Mouse (Mus musculus): ENCODE data around the gene Ccdc51. TPM values are rescaled to one million over a fixed set of nuclear protein-coding genes. Genes with fewer than 3 reads are reported as not detected.

The Ccdc51 gene
- polyA plus RNA-seq, 1 experiment, result 6.4 TPM

DNA sequence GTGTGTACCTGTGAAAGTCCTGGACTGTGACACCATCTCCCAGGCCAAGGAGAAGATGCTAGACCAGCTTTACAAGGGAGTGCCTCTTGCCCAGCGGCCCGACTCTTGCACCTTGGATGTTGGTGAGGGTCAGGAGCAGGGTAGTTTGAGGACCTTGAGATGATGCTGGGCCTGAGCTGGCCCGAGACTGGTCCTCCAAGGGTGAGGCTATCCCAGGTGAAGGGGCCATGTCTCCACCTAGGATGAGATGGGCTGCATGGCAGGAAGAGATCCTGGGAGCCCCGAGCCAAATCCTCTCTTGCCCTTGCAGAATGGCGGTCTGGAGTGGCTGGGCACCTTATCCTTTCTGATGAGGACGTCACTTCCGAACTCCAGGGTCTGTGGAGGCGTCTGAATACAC lies 31.0 kb downstream of the Ccdc51 start:
- TF ChIP-seq POLR2A (IDR thresholded peaks at IDR 0.05; ENCODE audit: borderline replicate concordance, low read depth, low read length), result no peak
- TF ChIP-seq CTCF (IDR thresholded peaks at IDR 0.05; ENCODE audit: low read depth, low read length), result no peak
- Histone ChIP-seq H3K4me1 (ENCODE audit: control insufficient read depth, insufficient read depth, low read length) (peaks cover 17% of the 10 kb centered on the region), H3K4me3 (ENCODE audit: insufficient read depth, low read length) (no peak overlapping the region), H3K27ac (ENCODE audit: insufficient read depth, low read depth, low read length) (no peak overlapping the region)

DNA sequence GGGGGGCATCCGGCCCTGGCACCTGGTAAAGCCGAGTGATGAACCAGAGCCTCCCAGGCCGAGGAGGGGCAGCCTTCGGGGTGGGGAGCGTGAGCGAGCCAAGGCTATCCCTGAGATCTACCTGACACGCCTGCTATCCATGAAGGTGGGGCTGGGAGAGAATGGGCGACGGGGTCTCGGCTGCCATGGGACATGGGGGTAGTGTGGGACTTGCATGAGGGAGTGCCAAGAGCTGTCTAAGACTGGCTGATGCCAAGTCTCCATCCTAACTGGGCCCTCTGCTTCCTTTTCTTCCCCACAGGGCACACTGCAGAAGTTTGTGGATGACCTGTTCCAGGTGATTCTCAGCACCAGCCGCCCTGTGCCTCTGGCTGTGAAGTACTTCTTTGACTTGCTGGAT lies 32.0 kb downstream of the Ccdc51 start:
- no peak overlapping the region for H3K4me3 ChIP-seq (ENCODE audit: insufficient read depth, low read length)
- H3K4me1 ChIP-seq (ENCODE audit: control insufficient read depth, insufficient read depth, low read length), result peaks cover 23% of the 10 kb centered on the region
- H3K27ac ChIP-seq (ENCODE audit: insufficient read depth, low read depth, low read length), result no peak overlapping the region
- TF ChIP-seq POLR2A (IDR thresholded peaks at IDR 0.05; ENCODE audit: borderline replicate concordance, low read depth, low read length) (no peak), CTCF (IDR thresholded peaks at IDR 0.05; ENCODE audit: low read depth, low read length) (no peak)

DNA sequence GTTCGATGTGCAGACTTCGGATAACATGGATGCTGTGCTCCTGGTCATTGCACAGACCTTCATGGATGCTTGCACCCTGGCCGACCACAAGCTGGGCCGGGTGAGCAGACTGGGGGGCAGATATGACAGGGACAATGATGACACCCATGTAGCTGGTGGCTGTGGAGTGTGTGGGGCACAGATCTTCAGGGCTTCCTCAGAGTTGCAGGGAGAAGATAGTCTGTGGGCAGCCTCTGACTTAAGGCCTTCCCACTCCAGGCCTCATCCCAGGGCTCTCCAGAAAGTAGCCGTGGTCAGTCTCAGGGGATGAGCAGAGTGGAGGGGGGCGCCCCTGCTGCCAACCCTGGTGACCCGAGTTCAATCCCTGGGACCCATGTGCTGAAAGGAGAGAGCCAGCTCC lies 32.6 kb downstream of the Ccdc51 start:
- Histone ChIP-seq H3K27ac (ENCODE audit: insufficient read depth, low read depth, low read length) (no peak overlapping the region), H3K4me1 (ENCODE audit: control insufficient read depth, insufficient read depth, low read length) (peaks cover 23% of the 10 kb centered on the region), H3K4me3 (ENCODE audit: insufficient read depth, low read length) (no peak overlapping the region)
- TF ChIP-seq POLR2A (IDR thresholded peaks at IDR 0.05; ENCODE audit: borderline replicate concordance, low read depth, low read length) (no peak), CTCF (IDR thresholded peaks at IDR 0.05; ENCODE audit: low read depth, low read length) (no peak)

DNA sequence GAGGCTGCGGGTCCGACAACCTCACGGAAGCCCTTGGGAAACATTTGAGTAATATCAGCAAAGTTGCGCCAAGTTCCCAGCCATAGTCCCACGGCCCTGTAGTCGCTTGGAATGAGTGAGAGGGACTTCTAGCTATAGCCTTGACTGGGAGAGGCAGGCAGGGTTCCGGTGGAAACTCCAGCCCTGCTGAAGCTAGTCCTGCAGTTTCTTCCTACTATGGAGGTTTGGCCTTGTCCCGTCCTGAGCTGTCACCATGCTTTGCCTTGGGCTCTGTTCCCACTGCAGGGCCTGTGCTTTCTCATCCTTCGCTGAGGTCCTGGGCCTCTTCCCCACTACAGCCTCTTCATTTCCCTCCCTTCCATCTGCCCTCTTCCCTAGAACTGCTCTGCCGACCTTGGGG lies 33.9 kb downstream of the Ccdc51 start:
- H3K4me1 ChIP-seq (ENCODE audit: control insufficient read depth, insufficient read depth, low read length), result peaks cover 23% of the 10 kb centered on the region
- no peak overlapping the region for H3K27ac ChIP-seq (ENCODE audit: insufficient read depth, low read depth, low read length)
- TF ChIP-seq POLR2A (IDR thresholded peaks at IDR 0.05; ENCODE audit: borderline replicate concordance, low read depth, low read length) (no peak), CTCF (IDR thresholded peaks at IDR 0.05; ENCODE audit: low read depth, low read length) (no peak)
- no peak overlapping the region for H3K4me3 ChIP-seq (ENCODE audit: insufficient read depth, low read length)

DNA sequence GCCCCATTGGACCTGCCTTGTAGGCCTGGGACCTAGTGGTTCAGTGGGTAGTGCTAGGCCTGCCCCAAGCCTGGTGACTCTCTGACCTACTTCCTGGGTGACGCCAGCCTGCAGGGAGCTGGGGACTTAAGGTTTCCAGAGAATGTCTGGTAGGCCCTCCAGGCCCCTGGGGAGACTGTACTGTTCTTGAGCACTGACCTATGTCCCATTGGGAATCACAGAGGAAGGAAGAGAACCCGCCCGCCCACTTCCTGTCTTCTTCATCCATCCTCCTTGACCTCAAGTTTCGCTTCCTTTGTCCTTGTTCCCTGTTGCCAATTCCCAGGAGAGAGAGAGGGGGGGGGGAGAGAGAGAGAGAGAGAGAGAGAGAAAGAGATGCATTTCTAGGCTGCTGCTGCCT lies 35.8 kb downstream of the Ccdc51 start:
- Histone ChIP-seq H3K4me1 (ENCODE audit: control insufficient read depth, insufficient read depth, low read length) (peaks cover 28% of the 10 kb centered on the region), H3K27ac (ENCODE audit: insufficient read depth, low read depth, low read length) (peak overlapping the region; percentile 39), H3K4me3 (ENCODE audit: insufficient read depth, low read length) (no peak overlapping the region)
- TF ChIP-seq CTCF (IDR thresholded peaks at IDR 0.05; ENCODE audit: low read depth, low read length) (no peak), POLR2A (IDR thresholded peaks at IDR 0.05; ENCODE audit: borderline replicate concordance, low read depth, low read length) (no peak)

DNA sequence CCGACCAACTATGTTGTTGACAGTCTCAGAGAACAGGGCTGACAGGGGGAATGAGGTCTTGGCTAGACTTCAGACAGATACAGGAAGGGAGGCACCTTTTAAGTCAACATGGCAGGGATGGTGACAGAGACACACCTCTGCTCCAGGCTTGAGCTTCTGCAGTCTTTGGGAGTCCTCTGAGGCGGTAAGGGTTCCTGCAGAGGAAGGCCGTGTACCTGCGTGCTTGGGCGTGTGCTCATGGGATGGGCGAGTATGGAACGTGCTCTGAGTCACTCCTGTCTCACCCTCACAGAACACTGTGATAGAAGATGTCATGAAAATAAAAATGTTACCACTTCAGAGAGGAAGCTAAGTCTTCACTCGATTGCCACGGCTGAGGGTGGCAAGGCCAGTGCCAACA lies 37.3 kb downstream of the Ccdc51 start:
- no peak overlapping the region for H3K4me3 ChIP-seq (ENCODE audit: insufficient read depth, low read length)
- TF ChIP-seq POLR2A (IDR thresholded peaks at IDR 0.05; ENCODE audit: borderline replicate concordance, low read depth, low read length), result no peak
- TF ChIP-seq CTCF (IDR thresholded peaks at IDR 0.05; ENCODE audit: low read depth, low read length), result no peak
- peaks cover 35% of the 10 kb centered on the region for H3K4me1 ChIP-seq (ENCODE audit: control insufficient read depth, insufficient read depth, low read length)
- no peak overlapping the region for H3K27ac ChIP-seq (ENCODE audit: insufficient read depth, low read depth, low read length)

DNA sequence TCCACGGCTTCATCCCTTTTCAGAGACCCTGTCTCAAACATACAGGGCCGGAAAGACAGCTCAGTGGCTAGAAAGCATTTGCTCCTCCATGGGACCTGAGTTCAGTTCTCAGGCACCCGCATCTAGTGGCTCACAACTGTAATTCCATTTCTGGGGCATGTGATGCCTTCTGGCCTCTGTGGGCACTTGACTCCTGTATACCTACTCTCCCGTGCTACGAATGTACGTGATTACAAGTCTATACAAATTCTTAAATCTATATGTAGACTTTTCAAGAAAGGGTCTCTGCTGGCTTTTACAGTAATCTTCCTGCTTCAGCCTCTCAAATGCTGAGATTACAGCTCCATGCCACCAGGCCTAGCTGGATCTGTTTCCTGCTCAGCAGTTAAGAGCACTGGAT lies 38.7 kb downstream of the Ccdc51 start:
- TF ChIP-seq POLR2A (IDR thresholded peaks at IDR 0.05; ENCODE audit: borderline replicate concordance, low read depth, low read length) (no peak), CTCF (IDR thresholded peaks at IDR 0.05; ENCODE audit: low read depth, low read length) (no peak)
- Histone ChIP-seq H3K27ac (ENCODE audit: insufficient read depth, low read depth, low read length) (no peak overlapping the region), H3K4me3 (ENCODE audit: insufficient read depth, low read length) (no peak overlapping the region), H3K4me1 (ENCODE audit: control insufficient read depth, insufficient read depth, low read length) (peaks cover 32% of the 10 kb centered on the region)

DNA sequence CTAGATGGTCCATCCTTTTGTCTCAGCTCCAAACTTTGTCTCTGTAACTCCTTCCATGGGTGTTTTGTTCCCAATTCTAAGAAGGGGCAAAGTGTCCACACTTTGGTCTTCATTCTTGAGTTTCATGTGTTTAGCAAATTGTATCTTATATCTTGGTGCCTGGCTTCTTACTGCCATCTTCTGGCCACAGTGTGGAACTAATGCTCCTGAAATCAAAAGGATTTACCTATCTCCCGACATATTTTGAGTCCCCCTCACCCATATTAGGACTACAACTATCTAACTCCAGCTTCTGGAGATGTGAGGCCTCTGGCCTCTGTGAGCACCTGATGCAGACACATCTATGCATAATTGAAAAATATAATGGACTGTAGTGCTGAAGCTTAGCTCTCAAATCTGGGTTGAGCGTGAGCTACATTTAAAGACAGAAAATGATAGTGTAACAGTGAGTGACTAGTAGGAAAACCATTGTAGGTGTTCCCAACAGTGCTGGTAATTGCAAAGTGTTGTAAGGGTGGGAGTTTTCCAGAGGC lies 40.3 kb downstream of the Ccdc51 start:
- no peak overlapping the region for H3K4me3 ChIP-seq (ENCODE audit: insufficient read depth, low read length)
- TF ChIP-seq CTCF (IDR thresholded peaks at IDR 0.05; ENCODE audit: low read depth, low read length) (no peak), POLR2A (IDR thresholded peaks at IDR 0.05; ENCODE audit: borderline replicate concordance, low read depth, low read length) (no peak)
- H3K27ac ChIP-seq (ENCODE audit: insufficient read depth, low read depth, low read length), result no peak overlapping the region
- peaks cover 26% of the 10 kb centered on the region for H3K4me1 ChIP-seq (ENCODE audit: control insufficient read depth, insufficient read depth, low read length)

DNA sequence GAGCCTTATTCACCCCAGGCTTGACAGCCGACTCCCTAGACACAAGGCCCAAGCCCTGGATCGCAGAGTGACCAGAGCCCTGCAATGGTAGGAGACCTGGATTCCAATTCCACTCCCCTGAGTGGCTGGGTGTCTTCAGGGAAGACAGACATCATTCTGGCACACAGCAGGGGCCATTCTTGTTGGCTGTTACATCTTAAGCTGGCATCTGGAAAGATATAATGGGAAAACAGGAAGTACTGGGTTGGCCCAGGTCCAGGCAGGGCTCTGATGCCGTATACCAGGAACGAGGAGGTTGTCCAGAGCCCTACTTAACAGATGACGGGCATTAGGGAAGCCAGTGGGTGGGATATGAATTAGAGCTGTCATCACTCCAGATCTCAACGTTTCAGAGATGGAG lies 41.0 kb downstream of the Ccdc51 start:
- TF ChIP-seq CTCF (IDR thresholded peaks at IDR 0.05; ENCODE audit: low read depth, low read length) (no peak), POLR2A (IDR thresholded peaks at IDR 0.05; ENCODE audit: borderline replicate concordance, low read depth, low read length) (no peak)
- Histone ChIP-seq H3K4me3 (ENCODE audit: insufficient read depth, low read length) (no peak overlapping the region), H3K27ac (ENCODE audit: insufficient read depth, low read depth, low read length) (no peak overlapping the region), H3K4me1 (ENCODE audit: control insufficient read depth, insufficient read depth, low read length) (peaks cover 20% of the 10 kb centered on the region)

DNA sequence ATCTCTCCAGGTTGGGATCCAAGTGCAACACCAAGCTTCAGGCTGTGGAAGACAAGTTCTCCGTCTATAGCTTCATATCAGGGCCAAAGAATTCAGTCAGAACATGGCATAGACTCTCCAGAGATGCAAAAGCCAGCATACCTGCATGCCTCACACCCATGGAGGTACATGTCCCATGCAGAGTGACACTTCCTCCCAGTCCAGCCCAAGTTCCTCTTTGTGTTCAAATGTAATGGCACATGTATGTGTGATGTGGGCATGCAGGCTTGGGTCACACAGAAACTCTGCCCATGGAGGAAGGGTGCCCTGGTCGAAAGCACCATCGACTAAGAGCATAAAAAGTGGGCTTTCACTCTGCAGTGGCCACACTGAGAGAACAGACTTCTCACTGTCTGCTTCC lies 41.9 kb downstream of the Ccdc51 start:
- H3K27ac ChIP-seq (ENCODE audit: insufficient read depth, low read depth, low read length), result no peak overlapping the region
- TF ChIP-seq CTCF (IDR thresholded peaks at IDR 0.05; ENCODE audit: low read depth, low read length) (no peak), POLR2A (IDR thresholded peaks at IDR 0.05; ENCODE audit: borderline replicate concordance, low read depth, low read length) (no peak)
- H3K4me3 ChIP-seq (ENCODE audit: insufficient read depth, low read length), result no peak overlapping the region
- peaks cover 13% of the 10 kb centered on the region for H3K4me1 ChIP-seq (ENCODE audit: control insufficient read depth, insufficient read depth, low read length)

DNA sequence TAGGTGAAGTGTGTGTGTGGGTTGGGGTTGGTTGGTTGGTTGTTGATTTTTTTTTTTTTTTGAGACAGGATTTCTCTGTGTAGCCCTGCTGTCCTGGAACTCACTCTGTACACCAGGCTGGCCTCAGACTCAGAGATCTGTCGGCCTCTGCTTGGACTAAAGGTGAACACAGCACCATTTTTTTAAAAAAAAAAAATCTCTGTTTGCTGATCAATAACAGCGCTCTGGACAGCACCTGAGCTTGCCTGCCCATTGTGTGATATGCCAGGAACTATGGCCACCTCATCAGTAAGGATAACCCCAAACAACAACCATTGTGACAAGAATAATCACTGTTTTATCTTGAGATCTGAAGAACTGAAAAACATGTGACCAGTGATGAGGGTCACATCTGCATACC lies 42.8 kb downstream of the Ccdc51 start:
- no peak overlapping the region for H3K27ac ChIP-seq (ENCODE audit: insufficient read depth, low read depth, low read length)
- peaks cover 13% of the 10 kb centered on the region for H3K4me1 ChIP-seq (ENCODE audit: control insufficient read depth, insufficient read depth, low read length)
- no peak for TF ChIP-seq CTCF (IDR thresholded peaks at IDR 0.05; ENCODE audit: low read depth, low read length)
- TF ChIP-seq POLR2A (IDR thresholded peaks at IDR 0.05; ENCODE audit: borderline replicate concordance, low read depth, low read length), result no peak

More for the DNA sequence above, 42.8 kb downstream of the Ccdc51 start:
- H3K4me3 ChIP-seq (ENCODE audit: insufficient read depth, low read length), result no peak overlapping the region

Data from bone marrow macrophage, adult 2 months (primary cell).